Mouse (Mus musculus) intestine, postnatal 0 days (tissue): ENCODE data around the gene Slu7. TPM values are rescaled to one million over a fixed set of nuclear protein-coding genes. Genes with fewer than 3 reads are reported as not detected.

ENCODE experiments used
- ATAC-seq: fragments of 200-750 bp; cut with Nextera tagmentation; 2 replicates; pipeline ENCODE4 v1.8.0; 2017; ENCODE audit warnings: mild to moderate bottlenecking, moderate TSS enrichment, moderate library complexity
- H3K27ac ChIP-seq: fragments of 300-500 bp; sonication (generic); 2 replicates; pipeline ENCODE4 v1.5.1; 2014; ENCODE audit warnings: mild to moderate bottlenecking, low read depth, low read length, moderate library complexity
- H3K27me3 ChIP-seq: fragments of 300-500 bp; sonication (generic); replicated peaks from 2 replicates; pipeline ENCODE4 v1.6.1; 2014; ENCODE audit warnings: low read length, mixed read lengths; ENCODE audit not compliant: control insufficient read depth, insufficient read depth
- H3K36me3 ChIP-seq: fragments of 300-500 bp; sonication (generic); 2 replicates; pipeline ENCODE4 v1.6.1; 2014; ENCODE audit warnings: mild to moderate bottlenecking, moderate library complexity; ENCODE audit not compliant: control insufficient read depth, insufficient read depth
- H3K4me1 ChIP-seq: fragments of 300-500 bp; sonication (generic); replicated peaks from 2 replicates; pipeline ENCODE4 v1.6.1; 2014; ENCODE audit warnings: antibody characterized with exemption, low read length, mixed read lengths; ENCODE audit not compliant: control insufficient read depth, insufficient read depth
- H3K4me2 ChIP-seq: fragments of 300-500 bp; sonication (generic); replicated peaks from 2 replicates; pipeline ENCODE4 v1.6.1; 2014; ENCODE audit warnings: low read depth, mild to moderate bottlenecking, moderate library complexity
- H3K4me3 ChIP-seq: fragments of 300-500 bp; sonication (generic); 2 replicates; pipeline ENCODE4 v1.5.1; 2014; ENCODE audit warnings: low read depth, low read length
- H3K9ac ChIP-seq: fragments of 300-500 bp; sonication (generic); 2 replicates; pipeline ENCODE4 v1.6.1; 2014; ENCODE audit warnings: mild to moderate bottlenecking, low read depth, low read length
- H3K9me3 ChIP-seq: fragments of 300-500 bp; sonication (generic); 2 replicates; pipeline ENCODE4 v1.6.1; 2016; ENCODE audit warnings: mixed run types; ENCODE audit not compliant: control insufficient read depth
- CTCF ChIP-seq: sonication (generic); IDR thresholded peaks from 2 replicates; pipeline ENCODE4 v1.5.1; 2016; ENCODE audit warnings: low read depth, mild to moderate bottlenecking, control low read depth, antibody characterized with exemption, moderate library complexity
- WGBS: fragments of 180-500 bp; shearing (Covaris S2); extraction: QIAGEN DNeasy Blood & Tissue Kit; methylation state at CpG from one replicate; pipeline ENCODE4 v1.1.7; 2014; 5-methylcytosine and 5-hydroxymethylcytosine counted together
- polyA plus RNA-seq: library from polyadenylated mRNA; unstranded; fragments of >200 nt; fragmentation: Nextera tagmentation; extraction: Ambion mirVana; gene quantifications from 2 replicates; pipeline ENCODE4 v1.2.1, GENCODE M21; 2015

Gene Slu7
- polyA plus RNA-seq, 1 experiment from 2014 or later: 33.6 TPM

GRCm38 (mm10) chr11:43470118-43470517 is 36.6 kb downstream of the Slu7 start:
- Histone ChIP-seq H3K27ac (0 out of 2 replicates have a peak overlapping the region, but pooled peaks have one; percentile 9), H3K4me2 (no peak overlapping the region), H3K4me3 (no peak overlapping the region), H3K27me3 (no peaks in the 10 kb centered on the region), H3K9me3 (no peaks in the 10 kb centered on the region), H3K4me1 (no peaks in the 10 kb centered on the region), H3K36me3 (no peaks in the 10 kb centered on the region), H3K9ac (no peak overlapping the region)
- TF ChIP-seq CTCF: no peak
- ATAC-seq: no peak
- WGBS: 37% methylated on average over 5 of the region's 5 CpGs

GRCm38 (mm10) chr11:43470881-43471820 is 37.6 kb downstream of the Slu7 start:
- 68% methylated on average over 6 of the region's 6 CpGs for WGBS
- H3K9me3 ChIP-seq: no peaks in the 10 kb centered on the region
- H3K4me1 ChIP-seq: no peaks in the 10 kb centered on the region
- TF ChIP-seq CTCF: no peak
- no peaks in the 10 kb centered on the region for H3K27me3 ChIP-seq
- no peaks in the 10 kb centered on the region for H3K36me3 ChIP-seq
- no peak overlapping the region for H3K4me3 ChIP-seq
- no peak for ATAC-seq
- no peak overlapping the region for H3K9ac ChIP-seq
- H3K4me2 ChIP-seq: no peak overlapping the region
- no peak overlapping the region for H3K27ac ChIP-seq

- no peak for ATAC-seq
- Histone ChIP-seq H3K4me3 (no peak overlapping the region), H3K27ac (no peak overlapping the region), H3K9ac (no peak overlapping the region), H3K27me3 (no peaks in the 10 kb centered on the region), H3K9me3 (no peaks in the 10 kb centered on the region), H3K4me1 (no peaks in the 10 kb centered on the region), H3K4me2 (no peak overlapping the region), H3K36me3 (no peaks in the 10 kb centered on the region)
- WGBS: 34% methylated on average over 1 of the region's 1 CpGs
- no peak for TF ChIP-seq CTCF
These were observed 39.6 kb downstream of the Slu7 start for GRCm38 (mm10) chr11:43473115-43473514.

GRCm38 (mm10) chr11:43473635-43474224 is 40.2 kb downstream of the Slu7 start:
- Histone ChIP-seq H3K36me3 (no peaks in the 10 kb centered on the region), H3K27me3 (no peaks in the 10 kb centered on the region), H3K4me3 (peak overlapping the region; percentile 31), H3K4me1 (no peaks in the 10 kb centered on the region), H3K9me3 (no peaks in the 10 kb centered on the region), H3K9ac (no peak overlapping the region), H3K4me2 (peak overlapping the region; percentile 64), H3K27ac (no peak overlapping the region)
- no peak for TF ChIP-seq CTCF
- 38% methylated on average over 15 of the region's 15 CpGs for WGBS
- no peak for ATAC-seq

GRCm38 (mm10) chr11:43474225-43474774 is 40.8 kb downstream of the Slu7 start, which contains the start of gene C1qtnf2:
C1qtnf2 (plus strand) TSS chr11:43474276.
- ATAC-seq: peak; percentile 63
- TF ChIP-seq CTCF: no peak
- Histone ChIP-seq H3K27me3 (no peaks in the 10 kb centered on the region), H3K4me1 (no peaks in the 10 kb centered on the region), H3K4me3 (peak within 1 kb of the TSS; percentile 31), H3K4me2 (peak within 1 kb of the TSS; percentile 64), H3K27ac (no peak within 1 kb of the TSS), H3K36me3 (no peaks in the 10 kb centered on the region), H3K9me3 (no peaks in the 10 kb centered on the region), H3K9ac (no peak within 1 kb of the TSS; the same call in 1 of the 2 replicates)
- WGBS: 4% methylated on average over 24 of the region's 24 CpGs

GRCm38 (mm10) chr11:43479376-43479775 is 45.8 kb downstream of the Slu7 start:
- no peaks in the 10 kb centered on the region for H3K27me3 ChIP-seq
- ATAC-seq: no peak
- WGBS: 91% methylated on average over 3 of the region's 3 CpGs

More at GRCm38 (mm10) chr11:43479376-43479775, 45.8 kb downstream of the Slu7 start:
- Histone ChIP-seq H3K4me1 (no peaks in the 10 kb centered on the region), H3K9ac (no peak overlapping the region), H3K36me3 (no peaks in the 10 kb centered on the region), H3K9me3 (no peaks in the 10 kb centered on the region), H3K4me3 (no peak overlapping the region), H3K27ac (no peak overlapping the region), H3K4me2 (no peak overlapping the region)
- TF ChIP-seq CTCF: no peak
